Mouse (Mus musculus): ENCODE measurements around the gene Eri3.

Gene Eri3

GRCm38 (mm10) chr4:117581626-117582025 is 31.5 kb downstream of the Eri3 start:
- no peak for DNase-seq

GRCm38 (mm10) chr4:117585995-117586394 is 35.8 kb downstream of the Eri3 start:
- no peak for DNase-seq

- DNase-seq, result no peak
Measured at GRCm38 (mm10) chr4:117587447-117587846, 37.3 kb downstream of the Eri3 start.

- no peak for DNase-seq
Measured at GRCm38 (mm10) chr4:117589081-117589660, 39.0 kb downstream of the Eri3 start.

- no peak for DNase-seq
Measured at GRCm38 (mm10) chr4:117590781-117591180, 40.6 kb downstream of the Eri3 start.

- DNase-seq, result no peak
Measured at GRCm38 (mm10) chr4:117592206-117592605, 42.0 kb downstream of the Eri3 start.

GRCm38 (mm10) chr4:117595293-117595692 is 45.1 kb downstream of the Eri3 start:
- no peak for DNase-seq

GRCm38 (mm10) chr4:117599986-117600565 is 49.9 kb downstream of the Eri3 start:
- DNase-seq, result no peak

GRCm38 (mm10) chr4:117601338-117601776 is 51.2 kb downstream of the Eri3 start:
- no peak for DNase-seq

- no peak for DNase-seq
Measured at GRCm38 (mm10) chr4:117605099-117605953, 55.2 kb downstream of the Eri3 start.

- no peak for DNase-seq
Measured at GRCm38 (mm10) chr4:117605954-117606227, 55.7 kb downstream of the Eri3 start.

- DNase-seq, result no peak
Measured at GRCm38 (mm10) chr4:117606831-117607610, 56.9 kb downstream of the Eri3 start.

- DNase-seq, result no peak
Measured at GRCm38 (mm10) chr4:117608265-117608664, 58.1 kb downstream of the Eri3 start.

GRCm38 (mm10) chr4:117609371-117610039 is 59.3 kb downstream of the Eri3 start:
- DNase-seq, result no peak

- DNase-seq, result no peak
Measured at GRCm38 (mm10) chr4:117611385-117611784, 61.2 kb downstream of the Eri3 start.

- no peak for DNase-seq
Measured at GRCm38 (mm10) chr4:117611814-117612213, 61.6 kb downstream of the Eri3 start.

- no peak for DNase-seq
Measured at GRCm38 (mm10) chr4:117612713-117613112, 62.5 kb downstream of the Eri3 start.

- no peak for DNase-seq
Measured at GRCm38 (mm10) chr4:117613153-117613773, 63.1 kb downstream of the Eri3 start.

GRCm38 (mm10) chr4:117616600-117616999 is 66.4 kb downstream of the Eri3 start:
- DNase-seq, result no peak

- no peak for DNase-seq
Measured at GRCm38 (mm10) chr4:117622270-117622669, 72.1 kb downstream of the Eri3 start.

- no peak for DNase-seq
Measured at GRCm38 (mm10) chr4:117623025-117623424, 72.9 kb downstream of the Eri3 start.

- DNase-seq, result no peak
Measured at GRCm38 (mm10) chr4:117624660-117625059, 74.5 kb downstream of the Eri3 start.
